21 mouse cellular contexts compared by ENCODE assay signal in genomic region chr15:31414179-31414898, GRCm38 (mm10). TPM values are rescaled to one million over a fixed set of nuclear protein-coding genes. Genes with fewer than 3 reads are reported as not detected.
DNase-seq lines count a peak whose midpoint lies in the region; ATAC-seq and TF ChIP-seq lines count a peak whose summit lies in the region.
"Had no signal": no experiment of that assay in that cellular context is flagged by ENCODE, and none has a peak within 500 bp of the region (broad histone marks: within the 10 kb centered on the region; RNA-seq: fewer than 3 reads in every experiment).

No protein-coding gene starts in this region.

- H3K36me3 ChIP-seq in E14TG2a.4 (ENCODE audit: insufficient read depth, low read length) (no peaks in the 10 kb centered on the region), ES-Bruce4 (ENCODE audit: control insufficient read depth, insufficient read depth, low read length, poor library complexity, severe bottlenecking) (no peaks in the 10 kb centered on the region)
- no peaks in the 10 kb centered on the region for H3K36me3 ChIP-seq in liver, postnatal 0 days (replicated peaks; ENCODE audit: insufficient read depth, low read length)
- no peaks in the 10 kb centered on the region for H3K36me3 ChIP-seq in hindbrain, embryonic 11.5 days (ENCODE audit: control insufficient read depth, insufficient read depth, low read length)
- H3K36me3 ChIP-seq: embryonic facial prominence, embryonic 13.5 days; forebrain, embryonic 15.5 days; hindbrain, embryonic 13.5 days; limb, embryonic 13.5 days had no signal

- TF ChIP-seq POLR2A in ES-Bruce4 (IDR thresholded peaks at IDR 0.05; ENCODE audit: insufficient read depth, low read length): no peak

- no peak overlapping the region for H3K9ac ChIP-seq in ES-Bruce4 (ENCODE audit: low read depth, poor library complexity, severe bottlenecking)
- no peak overlapping the region for H3K9ac ChIP-seq in liver, postnatal 0 days (replicated peaks)
- no peak overlapping the region for H3K9ac ChIP-seq in hindbrain, embryonic 11.5 days (ENCODE audit: low read depth, low read length)
- H3K9ac ChIP-seq: embryonic facial prominence, embryonic 13.5 days; forebrain, embryonic 15.5 days; hindbrain, embryonic 13.5 days; limb, embryonic 13.5 days; liver, embryonic 14.5 days had no signal

- TF ChIP-seq CTCF in E14TG2a.4 (conservative IDR thresholded peaks at IDR 0.05; ENCODE audit: low read length): no peak
- TF ChIP-seq CTCF in ES-Bruce4 (IDR thresholded peaks at IDR 0.05; ENCODE audit: low read depth, low read length): no peak
- TF ChIP-seq CTCF in liver, postnatal 0 days (IDR thresholded peaks at IDR 0.05; ENCODE audit: low read depth): no peak

- ATAC-seq in liver, postnatal 0 days: no peak
- ATAC-seq in hindbrain, embryonic 11.5 days (ENCODE audit: low FRiP score): no peak
- ATAC-seq: forebrain, embryonic 15.5 days; inflammation-experienced regulatory T-cells, adult 6 months; midbrain, embryonic 16.5 days had no signal

- 0 out of 2 replicates have a peak, but pooled peaks have one; percentile 27 for TF ChIP-seq EP300 in ES-Bruce4 (IDR thresholded peaks at IDR 0.05; ENCODE audit: insufficient read depth, low read depth, low read length)
- no peak for TF ChIP-seq EP300 in liver, postnatal 0 days (IDR thresholded peaks at IDR 0.05; ENCODE audit: low read depth)

- no peaks in the 10 kb centered on the region for H3K9me3 ChIP-seq in E14TG2a.4 (ENCODE audit: low read length)
- no peaks in the 10 kb centered on the region for H3K9me3 ChIP-seq in ES-Bruce4 (replicated peaks; ENCODE audit: control insufficient read depth, insufficient read depth, low read length, poor library complexity, severe bottlenecking)
- no peaks in the 10 kb centered on the region for H3K9me3 ChIP-seq in liver, postnatal 0 days (ENCODE audit: low read length)
- H3K9me3 ChIP-seq in hindbrain, embryonic 11.5 days (ENCODE audit: control insufficient read depth, low read length): no peaks in the 10 kb centered on the region
- H3K9me3 ChIP-seq: embryonic facial prominence, embryonic 13.5 days; forebrain, embryonic 15.5 days; hindbrain, embryonic 13.5 days; limb, embryonic 13.5 days had no signal

- peak; percentile 63 for DNase-seq in kidney, adult 18-20 months
- peak; percentile 55 for DNase-seq in kidney, postnatal 10 days
- DNase-seq in thymus, postnatal 14 days: no peak
- DNase-seq in liver, postnatal 0 days: no peak
- no peak for DNase-seq in hindbrain, embryonic 11.5 days (ENCODE audit: low spot score)
- DNase-seq: adrenal gland, postnatal 10 days; cerebellum, postnatal 14 days; gastrocnemius, postnatal 25 days; layer of hippocampus, postnatal 36 days; retina, postnatal 1 day; right cerebral cortex, postnatal 4 days had no signal

- H3K4me3 ChIP-seq in E14TG2a.4 (replicated peaks; ENCODE audit: low read length) (peak overlapping the region; percentile 45; the same call in 1 of the 2 replicates), ES-Bruce4 (ENCODE audit: low read depth, low read length) (no peak overlapping the region)
- no peak overlapping the region for H3K4me3 ChIP-seq in liver, postnatal 0 days (ENCODE audit: low read depth, low read length)
- H3K4me3 ChIP-seq in hindbrain, embryonic 11.5 days (ENCODE audit: low read depth, low read length): no peak overlapping the region
- H3K4me3 ChIP-seq: embryonic facial prominence, embryonic 13.5 days; forebrain, embryonic 15.5 days; hindbrain, embryonic 13.5 days; layer of hippocampus, adult 2 months; limb, embryonic 13.5 days had no signal

- peaks cover 83% of the 10 kb centered on the region for H3K4me1 ChIP-seq in E14TG2a.4 (replicated peaks; ENCODE audit: low read depth, low read length)
- H3K4me1 ChIP-seq in ES-Bruce4 (ENCODE audit: control insufficient read depth, insufficient read depth, low read length): peaks cover 5% of the 10 kb centered on the region
- peaks cover 12% of the 10 kb centered on the region for H3K4me1 ChIP-seq in liver, postnatal 0 days (ENCODE audit: insufficient read depth)
- no peaks in the 10 kb centered on the region for H3K4me1 ChIP-seq in hindbrain, embryonic 11.5 days (replicated peaks; ENCODE audit: control insufficient read depth, insufficient read depth, low read length)
- H3K4me1 ChIP-seq: embryonic facial prominence, embryonic 13.5 days; forebrain, embryonic 15.5 days; hindbrain, embryonic 13.5 days had no signal

- no peak overlapping the region for H3K4me2 ChIP-seq in liver, postnatal 0 days (ENCODE audit: low read depth, low read length)
- H3K4me2 ChIP-seq in hindbrain, embryonic 11.5 days (replicated peaks; ENCODE audit: low read depth, low read length): no peak overlapping the region
- H3K4me2 ChIP-seq: embryonic facial prominence, embryonic 13.5 days; forebrain, embryonic 15.5 days; hindbrain, embryonic 13.5 days; limb, embryonic 13.5 days had no signal

- no peak overlapping the region for H3K27ac ChIP-seq in ES-Bruce4 (ENCODE audit: insufficient read depth, low read length)
- H3K27ac ChIP-seq in liver, postnatal 0 days (ENCODE audit: low read depth): no peak overlapping the region
- H3K27ac ChIP-seq in hindbrain, embryonic 11.5 days (ENCODE audit: low read depth, low read length): no peak overlapping the region
- H3K27ac ChIP-seq: embryonic facial prominence, embryonic 13.5 days; forebrain, embryonic 15.5 days; hindbrain, embryonic 13.5 days; layer of hippocampus, adult 2 months; limb, embryonic 13.5 days; liver, embryonic 14.5 days had no signal

- WGBS in liver, postnatal 0 days (ENCODE audit: insufficient replicate concordance): 63% methylated on average over 6 of the region's 6 CpGs
- 52% methylated on average over 6 of the region's 6 CpGs for WGBS in hindbrain, embryonic 11.5 days

- H3K27me3 ChIP-seq in E14TG2a.4 (ENCODE audit: insufficient read depth, low read length): no peaks in the 10 kb centered on the region; the same call in 1 of the 2 replicates
- H3K27me3 ChIP-seq in ES-Bruce4 (ENCODE audit: control insufficient read depth, insufficient read depth, low read length, poor library complexity, severe bottlenecking): no peaks in the 10 kb centered on the region
- no peaks in the 10 kb centered on the region for H3K27me3 ChIP-seq in liver, postnatal 0 days (ENCODE audit: insufficient read depth, low read length)
- no peaks in the 10 kb centered on the region for H3K27me3 ChIP-seq in hindbrain, embryonic 11.5 days (ENCODE audit: control insufficient read depth, insufficient read depth, low read length)
- H3K27me3 ChIP-seq: embryonic facial prominence, embryonic 13.5 days; forebrain, embryonic 15.5 days; hindbrain, embryonic 13.5 days; limb, embryonic 13.5 days had no signal

RNA-seq across cellular contexts. Expression of gene Ropn1l, which starts 39.2 kb away (rescaled TPM):
- 1.5 and 1.6 TPM in 2 replicates for polyA plus RNA-seq in ES-Bruce4 (2011; ENCODE audit: insufficient read depth, insufficient read length, low read depth, missing spikeins)
- polyA plus RNA-seq in liver, postnatal 0 days (2015; fragmentation: Nextera tagmentation; extraction: Ambion mirVana): 7.9 and 9.8 TPM in 2 replicates
- polyA plus RNA-seq in hindbrain, embryonic 11.5 days (2014; fragmentation: Nextera tagmentation; extraction: Ambion mirVana): 2.7 and 3.2 TPM in 2 replicates

RNA-seq across cellular contexts. Expression of gene Ankrd33b, which starts 46.8 kb away (rescaled TPM):
- polyA plus RNA-seq in ES-Bruce4 (2011; ENCODE audit: insufficient read depth, insufficient read length, low read depth, missing spikeins): 1.4 and 1.6 TPM in 2 replicates
- polyA plus RNA-seq in liver, postnatal 0 days (2015; fragmentation: Nextera tagmentation; extraction: Ambion mirVana): 1.8 and 1.9 TPM in 2 replicates
- 0.22 and 0.31 TPM in 2 replicates for polyA plus RNA-seq in hindbrain, embryonic 11.5 days (2014; fragmentation: Nextera tagmentation; extraction: Ambion mirVana)
- polyA plus RNA-seq: inflammation-experienced regulatory T-cells, adult 6 months had no signal

Comparison
In these comparisons a context has a peak if more than half of its experiments do, and no peak if none do; other contexts are left out.
1. DNase-seq: peak in kidney, adult 18-20 months (single experiment) and kidney, postnatal 10 days (single experiment); none in thymus, postnatal 14 days (single experiment), liver, postnatal 0 days (single experiment) and hindbrain, embryonic 11.5 days (single experiment).